Mouse (Mus musculus) megakaryocyte, embryonic 14.5 days (primary cell): ENCODE data around the gene Stk17b.
"Not testable (repeated sequence)": the region's sequence is repeated elsewhere in the genome, so short reads cannot be mapped to it uniquely, and the experiment has no call there.

ENCODE experiments used
- FLI1 ChIP-seq: IDR thresholded peaks from 2 replicates; pipeline ENCODE4 v1.6.1; 2012; ENCODE audit warnings: low read length, inconsistent platforms, mixed read lengths
- GATA1 ChIP-seq: IDR thresholded peaks from 3 replicates; pipeline ENCODE4 v1.6.1; 2012; ENCODE audit warnings: mixed read lengths, low read length, inconsistent platforms, borderline replicate concordance

DNA sequence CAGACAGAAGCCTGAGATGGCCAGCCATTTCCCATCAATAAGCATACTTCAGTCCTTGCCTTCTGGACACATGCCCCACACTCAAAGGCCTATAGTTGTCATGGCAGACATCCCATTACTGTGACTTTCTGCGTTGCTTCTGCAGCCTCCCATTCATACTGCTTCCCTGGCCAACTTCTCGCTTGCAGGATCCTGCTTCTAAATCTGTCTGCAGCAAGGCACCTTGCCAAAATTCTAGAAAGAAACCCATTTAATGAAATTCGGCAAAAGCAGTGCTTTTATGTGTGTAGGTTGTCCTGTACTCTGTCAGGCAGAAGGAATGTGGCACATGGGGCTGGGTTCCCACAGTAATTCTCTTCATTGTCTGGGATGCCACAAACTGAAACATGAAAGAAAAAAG, 71.6 kb downstream of the Stk17b start:
- TF ChIP-seq GATA1, FLI1: not testable (repeated sequence)
